Mouse (Mus musculus) embryonic facial prominence, embryonic 14.5 days (tissue): ENCODE measurements at regions not wholly inside any gene's neighbourhood (a gene's known extent, or its start where the extent isn't known, plus 50 kb on each side); places are given as distances from the start of the nearest gene placed in this dataset.

Source experiments
- ATAC-seq: fragments of 200-750 bp; cut with Nextera tagmentation; 2 replicates; pipeline ENCODE4 v1.8.0; 2017; ENCODE audit warnings: low read depth, moderate number of reproducible peaks, moderate TSS enrichment
- DNase-seq: peaks from one replicate; pipeline ENCODE4 v3.0.0-alpha.2; 2015; ENCODE audit warnings: low spot score
- H3K27ac ChIP-seq: fragments of 300-500 bp; sonication (generic); replicated peaks from 2 replicates; pipeline ENCODE4 v1.5.1; 2014; ENCODE audit warnings: low read depth, mild to moderate bottlenecking, low read length, moderate library complexity
- H3K27me3 ChIP-seq: fragments of 300-500 bp; sonication (generic); replicated peaks from 2 replicates; pipeline ENCODE4 v1.6.1; 2014; ENCODE audit warnings: low read length; ENCODE audit not compliant: control insufficient read depth, insufficient read depth
- H3K36me3 ChIP-seq: fragments of 300-500 bp; sonication (generic); 2 replicates; pipeline ENCODE4 v1.6.1; 2014; ENCODE audit warnings: low read length, mixed read lengths; ENCODE audit not compliant: control insufficient read depth, insufficient read depth
- H3K4me1 ChIP-seq: fragments of 300-500 bp; sonication (generic); 2 replicates; pipeline ENCODE4 v1.6.1; 2014; ENCODE audit warnings: antibody characterized with exemption, low read length; ENCODE audit not compliant: control insufficient read depth, insufficient read depth
- H3K4me2 ChIP-seq: fragments of 300-500 bp; sonication (generic); 2 replicates; pipeline ENCODE4 v1.6.1; 2014; ENCODE audit warnings: low read depth, mild to moderate bottlenecking, low read length, moderate library complexity, mixed read lengths
- H3K4me3 ChIP-seq: fragments of 300-500 bp; sonication (generic); 2 replicates; pipeline ENCODE4 v1.5.1; 2014; ENCODE audit warnings: low read depth, mild to moderate bottlenecking, low read length
- H3K9ac ChIP-seq: fragments of 300-500 bp; sonication (generic); 2 replicates; pipeline ENCODE4 v1.6.1; 2014; ENCODE audit warnings: low read depth, mild to moderate bottlenecking, low read length, moderate library complexity, mixed read lengths
- H3K9me3 ChIP-seq: fragments of 300-500 bp; sonication (generic); 2 replicates; pipeline ENCODE4 v1.6.1; 2016; ENCODE audit warnings: low read length; ENCODE audit not compliant: control insufficient read depth
- WGBS: fragments of 180-500 bp; shearing (Covaris S2); extraction: QIAGEN DNeasy Blood & Tissue Kit; methylation state at CpG from one replicate; pipeline ENCODE4 v1.1.7; 2014; 5-methylcytosine and 5-hydroxymethylcytosine counted together

DNA sequence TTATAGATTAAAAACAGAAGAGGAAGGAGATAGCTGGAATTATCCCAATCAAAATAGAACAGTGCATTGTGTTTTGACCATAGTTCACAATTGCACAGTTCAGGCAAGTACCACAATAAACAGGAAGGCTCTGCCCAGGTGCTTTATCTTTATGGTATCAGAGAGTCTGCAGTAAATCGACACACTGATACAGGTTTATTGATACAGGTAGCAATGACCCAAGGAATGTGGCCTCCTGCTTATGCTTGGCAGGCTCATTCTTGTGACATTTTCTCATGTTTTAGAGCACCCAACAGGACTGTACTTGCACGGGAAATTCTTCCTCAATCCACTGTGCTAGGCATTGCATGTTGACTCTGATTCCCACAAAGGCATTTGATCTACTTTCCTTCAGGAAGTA is 259.2 kb upstream of the Lrrc3b start:
- Histone ChIP-seq H3K4me3 (no peak overlapping the region), H3K27ac (no peak overlapping the region), H3K27me3 (no peaks in the 10 kb centered on the region), H3K4me1 (no peaks in the 10 kb centered on the region), H3K9me3 (no peaks in the 10 kb centered on the region), H3K4me2 (no peak overlapping the region), H3K9ac (no peak overlapping the region), H3K36me3 (no peaks in the 10 kb centered on the region)
- 62% methylated on average over 2 of the region's 2 CpGs for WGBS
- ATAC-seq: no peak
- DNase-seq: no peak

DNA sequence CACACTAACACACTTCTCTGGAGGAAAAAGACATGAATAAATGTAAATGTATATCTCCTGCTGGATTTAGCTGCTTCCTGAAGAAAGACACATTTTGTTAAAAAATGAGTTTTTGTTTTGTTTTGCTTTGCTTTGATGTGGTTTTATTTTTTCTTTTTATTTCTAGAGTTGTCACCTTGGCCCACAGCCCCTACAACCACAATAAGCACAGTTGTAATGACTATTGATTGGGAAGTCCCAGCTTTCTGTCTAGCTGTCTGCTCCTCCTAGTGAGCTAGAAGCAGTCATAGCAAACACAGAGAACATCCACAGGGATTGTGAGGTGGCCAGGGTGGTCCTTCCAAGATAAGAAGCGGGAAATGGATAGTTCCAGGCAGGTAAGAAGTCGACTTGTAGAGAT is 259.8 kb upstream of the Lrrc3b start:
- 71% methylated on average over 2 of the region's 2 CpGs for WGBS
- DNase-seq (no peak), ATAC-seq (no peak)
- no peaks in the 10 kb centered on the region for H3K9me3 ChIP-seq
- no peak overlapping the region for H3K4me2 ChIP-seq
- H3K9ac ChIP-seq: no peak overlapping the region
- no peak overlapping the region for H3K27ac ChIP-seq
- H3K27me3 ChIP-seq: no peaks in the 10 kb centered on the region
- no peaks in the 10 kb centered on the region for H3K4me1 ChIP-seq
- H3K4me3 ChIP-seq: no peak overlapping the region
- no peaks in the 10 kb centered on the region for H3K36me3 ChIP-seq

DNA sequence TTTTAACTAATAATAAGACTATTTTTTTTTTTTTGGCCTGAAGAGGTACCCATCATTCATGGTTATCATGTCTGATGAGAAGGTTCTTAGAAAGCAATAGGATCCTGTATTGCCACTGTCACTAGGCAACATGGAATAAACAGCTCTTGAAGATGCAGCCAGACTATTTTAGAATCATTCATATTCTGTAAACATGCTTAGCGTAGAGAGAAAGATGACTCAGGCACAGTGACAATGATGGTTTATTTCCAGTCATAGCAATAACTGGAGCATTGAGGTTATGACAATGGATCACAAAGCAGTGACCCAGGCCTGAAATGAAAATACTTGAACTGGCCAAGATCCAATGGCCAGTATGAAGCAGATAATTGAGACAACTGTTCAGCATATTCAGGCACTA is 283.3 kb upstream of the Lrrc3b start:
- WGBS: 95% methylated on average over 1 of the region's 1 CpGs
- H3K4me1 ChIP-seq: no peaks in the 10 kb centered on the region

DNA sequence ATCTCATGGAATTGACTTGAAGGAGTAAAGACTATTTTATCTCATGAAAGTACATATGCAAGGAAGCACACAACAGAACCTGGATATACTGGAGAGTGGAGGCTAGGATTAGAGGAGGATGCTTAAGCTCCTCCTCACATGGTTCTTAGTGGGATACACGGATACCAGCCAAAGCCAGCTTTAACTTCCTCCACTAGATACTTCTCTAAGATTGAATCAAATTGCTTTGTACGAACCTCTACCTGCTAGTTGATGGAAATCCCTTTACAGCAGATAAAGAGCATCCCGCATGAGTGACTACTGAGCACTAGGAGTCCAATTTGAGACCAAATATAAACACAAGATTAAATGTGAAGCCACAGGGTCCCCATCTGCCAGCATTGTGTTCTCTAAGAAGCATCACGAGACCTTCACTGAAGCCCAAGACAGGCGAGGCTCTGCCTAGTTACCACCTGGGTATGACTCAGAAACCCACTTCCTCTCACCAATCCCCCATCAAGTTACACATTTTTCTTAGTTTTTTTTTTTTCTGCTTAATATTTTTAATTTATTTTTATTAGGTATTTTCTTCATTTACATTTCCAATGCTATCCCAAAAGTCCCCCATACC is 307.9 kb upstream of the Lrrc3b start:
- Histone ChIP-seq H3K36me3 (no peaks in the 10 kb centered on the region), H3K4me1 (no peaks in the 10 kb centered on the region), H3K27me3 (no peaks in the 10 kb centered on the region), H3K4me2 (no peak overlapping the region), H3K9me3 (no peaks in the 10 kb centered on the region), H3K27ac (no peak overlapping the region), H3K9ac (no peak overlapping the region), H3K4me3 (no peak overlapping the region)
- DNase-seq: no peak
- WGBS: 75% methylated on average over 5 of the region's 5 CpGs
- no peak for ATAC-seq

More for the DNA sequence above, 283.3 kb upstream of the Lrrc3b start:
- Histone ChIP-seq H3K4me3 (no peak overlapping the region), H3K36me3 (no peaks in the 10 kb centered on the region), H3K9ac (no peak overlapping the region), H3K27me3 (no peaks in the 10 kb centered on the region), H3K9me3 (peaks cover 4% of the 10 kb centered on the region; the same call in 1 of the 2 replicates), H3K4me2 (no peak overlapping the region), H3K27ac (no peak overlapping the region)
- DNase-seq: no peak
- no peak for ATAC-seq

DNA sequence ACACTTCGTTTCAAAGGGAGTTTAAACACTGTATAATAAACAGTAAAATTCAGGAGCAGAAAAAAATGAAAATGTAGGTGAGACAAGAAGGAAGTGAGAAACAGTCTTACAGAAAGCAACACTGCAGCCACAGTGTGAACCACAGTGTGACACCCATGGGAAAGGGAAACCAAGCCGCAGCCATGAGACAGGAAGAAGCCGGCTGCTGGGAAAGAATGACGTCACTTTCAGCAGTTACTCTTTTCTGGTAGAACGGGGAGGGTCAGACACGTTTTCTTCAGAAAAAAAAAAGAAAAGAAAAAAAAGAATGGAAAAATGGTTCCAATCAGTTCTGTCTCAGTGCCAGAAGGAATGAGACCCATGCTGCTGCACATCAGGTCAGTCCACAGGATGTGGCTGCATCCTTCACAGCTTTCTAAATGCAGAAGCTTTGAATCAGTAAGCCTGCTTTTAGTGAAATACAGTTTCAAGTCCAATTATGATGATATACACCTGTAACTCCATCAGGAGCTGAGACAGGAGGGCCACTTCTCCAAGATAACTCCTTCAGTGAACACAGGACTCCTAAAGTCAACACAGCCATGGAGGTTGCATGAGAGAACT is 331.2 kb upstream of the Lrrc3b start:
- no peak overlapping the region for H3K9ac ChIP-seq
- no peaks in the 10 kb centered on the region for H3K9me3 ChIP-seq
- ATAC-seq (no peak), DNase-seq (peak; percentile 2)
- no peak overlapping the region for H3K4me2 ChIP-seq
- no peak overlapping the region for H3K27ac ChIP-seq
- no peaks in the 10 kb centered on the region for H3K36me3 ChIP-seq
- no peaks in the 10 kb centered on the region for H3K27me3 ChIP-seq
- 55% methylated on average over 6 of the region's 6 CpGs for WGBS
- H3K4me1 ChIP-seq: no peaks in the 10 kb centered on the region
- no peak overlapping the region for H3K4me3 ChIP-seq

DNA sequence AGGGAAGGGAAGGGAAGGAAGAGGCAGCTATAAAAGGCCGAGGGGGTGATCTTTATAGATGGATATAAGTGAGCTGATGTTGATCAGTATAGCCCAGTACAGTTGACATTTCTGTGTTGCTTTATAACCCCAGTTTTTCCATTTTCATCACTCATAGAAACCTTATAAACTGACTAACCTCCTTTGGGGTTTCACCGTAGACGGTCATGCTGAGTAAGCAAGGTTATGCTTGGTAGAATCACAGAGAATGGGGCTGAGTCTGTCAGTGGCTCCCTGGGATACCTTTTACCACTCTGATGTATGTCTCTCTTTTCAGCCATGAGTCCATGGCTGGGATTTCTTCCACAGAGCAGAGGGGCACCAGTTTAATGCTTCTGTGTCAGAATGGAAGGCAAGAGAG is 345.9 kb upstream of the Lrrc3b start:
- no peaks in the 10 kb centered on the region for H3K9me3 ChIP-seq
- H3K9ac ChIP-seq: no peak overlapping the region
- 65% methylated on average over 3 of the region's 3 CpGs for WGBS
- no peak overlapping the region for H3K4me2 ChIP-seq
- no peaks in the 10 kb centered on the region for H3K36me3 ChIP-seq
- DNase-seq: no peak
- no peaks in the 10 kb centered on the region for H3K4me1 ChIP-seq
- no peak overlapping the region for H3K4me3 ChIP-seq
- no peak for ATAC-seq
- no peaks in the 10 kb centered on the region for H3K27me3 ChIP-seq
- H3K27ac ChIP-seq: no peak overlapping the region

DNA sequence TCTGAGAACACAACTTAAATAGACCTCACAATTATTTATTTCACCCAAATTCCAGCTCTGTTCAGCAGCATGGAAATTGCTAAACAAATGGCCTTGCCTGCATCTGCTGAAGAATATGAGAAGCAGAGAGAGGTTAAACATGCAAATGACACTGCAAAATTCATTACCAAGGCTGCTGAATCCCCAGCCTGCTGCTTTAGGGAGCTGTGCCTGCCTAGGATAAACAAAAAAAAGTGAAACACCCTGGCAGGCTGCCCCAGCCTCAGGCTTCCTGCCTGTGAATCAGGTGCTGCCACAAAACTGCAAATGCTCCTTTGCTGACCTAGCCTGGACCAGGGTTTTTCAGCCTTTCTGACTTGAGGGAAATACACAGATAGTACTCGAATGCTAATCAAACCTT is 346.4 kb upstream of the Lrrc3b start:
- H3K27me3 ChIP-seq: no peaks in the 10 kb centered on the region
- ATAC-seq: no peak
- no peaks in the 10 kb centered on the region for H3K4me1 ChIP-seq
- no peak overlapping the region for H3K4me2 ChIP-seq
- no peaks in the 10 kb centered on the region for H3K9me3 ChIP-seq
- no peaks in the 10 kb centered on the region for H3K36me3 ChIP-seq
- no peak overlapping the region for H3K9ac ChIP-seq
- H3K4me3 ChIP-seq: no peak overlapping the region
- DNase-seq: peak; percentile 3
- H3K27ac ChIP-seq: no peak overlapping the region
- WGBS: 77% methylated on average over 1 of the region's 1 CpGs

DNA sequence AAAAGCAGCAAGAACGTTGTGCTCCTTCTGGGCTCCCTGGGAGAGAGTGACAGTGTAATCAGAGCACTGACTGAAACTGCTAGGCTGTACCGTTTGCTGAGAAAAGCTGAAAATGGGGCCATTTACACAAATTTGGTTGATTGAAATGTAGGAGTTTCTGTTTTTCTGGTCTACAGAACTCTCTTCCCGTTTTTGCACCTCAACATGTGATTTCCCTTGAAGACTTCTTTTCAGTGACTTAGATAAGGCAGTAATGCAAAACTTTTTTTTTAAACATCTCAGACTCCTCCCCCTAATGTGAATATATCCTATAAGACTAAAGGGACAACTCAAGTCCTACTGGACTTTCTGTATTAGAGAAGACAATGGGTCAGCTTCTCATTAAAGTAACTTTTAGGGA is 356.9 kb upstream of the Lrrc3b start:
- no peak overlapping the region for H3K27ac ChIP-seq
- H3K4me1 ChIP-seq: no peaks in the 10 kb centered on the region
- H3K9me3 ChIP-seq: no peaks in the 10 kb centered on the region
- ATAC-seq (no peak), DNase-seq (no peak)
- H3K4me2 ChIP-seq: no peak overlapping the region
- H3K36me3 ChIP-seq: no peaks in the 10 kb centered on the region
- H3K4me3 ChIP-seq: no peak overlapping the region
- WGBS: 70% methylated on average over 3 of the region's 3 CpGs
- H3K9ac ChIP-seq: no peak overlapping the region
- no peaks in the 10 kb centered on the region for H3K27me3 ChIP-seq

DNA sequence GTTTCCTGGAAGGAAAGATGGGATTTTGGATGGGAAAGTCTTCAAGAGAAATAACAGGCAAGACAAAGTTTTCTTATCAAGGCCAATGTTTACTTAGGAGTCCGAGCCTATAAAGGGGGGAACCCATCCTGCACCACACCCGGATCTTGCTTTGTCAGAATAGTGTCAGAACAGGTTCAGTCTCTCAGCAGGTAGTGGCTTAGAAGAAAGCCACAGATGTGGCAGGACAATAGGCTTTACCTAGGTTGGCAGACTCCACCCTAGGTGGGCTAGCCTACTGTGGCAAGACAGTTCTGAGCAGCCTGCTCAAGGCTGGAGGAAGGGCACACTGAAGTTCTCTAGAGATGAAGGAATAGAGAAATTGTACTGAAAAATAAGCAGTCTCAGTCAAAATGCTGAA is 358.2 kb upstream of the Lrrc3b start:
- ATAC-seq (no peak), DNase-seq (no peak)
- Histone ChIP-seq H3K4me2 (no peak overlapping the region), H3K4me3 (no peak overlapping the region), H3K4me1 (no peaks in the 10 kb centered on the region), H3K9me3 (no peaks in the 10 kb centered on the region), H3K27ac (no peak overlapping the region), H3K27me3 (no peaks in the 10 kb centered on the region), H3K36me3 (no peaks in the 10 kb centered on the region), H3K9ac (no peak overlapping the region)
- 60% methylated on average over 2 of the region's 2 CpGs for WGBS
